Mouse (Mus musculus) 3134 (cell line): ENCODE data around the gene Hcar1.

ENCODE experiments used
- DNase-seq: peaks from one replicate; pipeline ENCODE4 v3.0.0-alpha.2; 2011; ENCODE audit warnings: low spot score; ENCODE audit not compliant: insufficient read length; ENCODE audit errors: extremely low read depth

The Hcar1 gene

GRCm38 (mm10) chr5:123879928-123880327, at the start of gene Hcar1:
TSS of gene Hcar1 (minus strand) at chr5:123880020.
- DNase-seq, result no peak

DNA sequence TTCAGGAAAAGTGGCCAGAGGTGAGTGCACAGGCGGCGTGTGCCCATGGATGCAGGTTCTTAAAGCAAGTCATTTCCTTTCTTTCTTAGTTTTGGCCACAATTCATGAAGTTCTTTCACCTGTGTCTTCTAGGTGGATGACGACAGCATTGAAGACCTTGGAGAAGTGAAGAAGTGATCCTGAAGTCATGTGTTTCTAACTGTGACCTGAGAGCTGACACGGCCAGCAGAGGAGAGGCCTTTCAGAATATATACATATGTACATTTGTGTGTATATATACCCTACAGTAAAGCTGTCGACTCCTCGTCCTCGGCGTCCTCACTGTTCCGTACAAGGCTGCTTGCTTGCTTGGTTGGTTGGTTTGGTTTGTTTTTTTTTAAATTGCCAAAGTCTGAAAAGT, 47.3 kb upstream of the Hcar1 start, which contains the start of gene Gm43518:
Gene Gm43518, plus strand, starts transcription at position 301 of the 400 bp plus-strand sequence.
- DNase-seq, result no peak

DNA sequence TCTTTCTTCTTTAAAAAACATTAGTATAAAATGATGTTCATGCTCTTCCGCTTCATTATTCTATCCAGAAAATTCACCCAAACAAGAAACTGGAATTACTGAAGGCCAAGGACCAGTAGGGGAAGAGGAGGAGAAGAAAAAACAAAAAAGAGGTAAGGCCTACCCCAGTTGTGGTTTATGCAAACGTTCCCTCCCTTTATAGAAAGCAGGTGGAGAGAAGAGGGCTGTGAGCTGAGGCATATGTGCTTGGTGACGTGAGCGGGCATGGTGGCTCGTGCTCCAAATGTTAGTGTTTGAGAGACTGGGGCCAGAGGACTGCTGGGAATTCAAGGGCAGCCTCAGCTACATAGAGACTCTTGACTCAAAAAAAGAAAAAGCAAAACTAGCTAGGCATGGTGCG, 42.3 kb upstream of the Hcar1 start:
- no peak for DNase-seq

- DNase-seq, result no peak
Observed at GRCm38 (mm10) chr5:123914852-123915251, 35.0 kb upstream of the Hcar1 start.

GRCm38 (mm10) chr5:123907631-123907977, 27.8 kb upstream of the Hcar1 start:
- no peak for DNase-seq

- DNase-seq, result peak; percentile 98
Observed at GRCm38 (mm10) chr5:123906976-123907630, 27.3 kb upstream of the Hcar1 start, which contains the start of gene Denr. TSS of gene Denr (plus strand) at chr5:123907175.

DNA sequence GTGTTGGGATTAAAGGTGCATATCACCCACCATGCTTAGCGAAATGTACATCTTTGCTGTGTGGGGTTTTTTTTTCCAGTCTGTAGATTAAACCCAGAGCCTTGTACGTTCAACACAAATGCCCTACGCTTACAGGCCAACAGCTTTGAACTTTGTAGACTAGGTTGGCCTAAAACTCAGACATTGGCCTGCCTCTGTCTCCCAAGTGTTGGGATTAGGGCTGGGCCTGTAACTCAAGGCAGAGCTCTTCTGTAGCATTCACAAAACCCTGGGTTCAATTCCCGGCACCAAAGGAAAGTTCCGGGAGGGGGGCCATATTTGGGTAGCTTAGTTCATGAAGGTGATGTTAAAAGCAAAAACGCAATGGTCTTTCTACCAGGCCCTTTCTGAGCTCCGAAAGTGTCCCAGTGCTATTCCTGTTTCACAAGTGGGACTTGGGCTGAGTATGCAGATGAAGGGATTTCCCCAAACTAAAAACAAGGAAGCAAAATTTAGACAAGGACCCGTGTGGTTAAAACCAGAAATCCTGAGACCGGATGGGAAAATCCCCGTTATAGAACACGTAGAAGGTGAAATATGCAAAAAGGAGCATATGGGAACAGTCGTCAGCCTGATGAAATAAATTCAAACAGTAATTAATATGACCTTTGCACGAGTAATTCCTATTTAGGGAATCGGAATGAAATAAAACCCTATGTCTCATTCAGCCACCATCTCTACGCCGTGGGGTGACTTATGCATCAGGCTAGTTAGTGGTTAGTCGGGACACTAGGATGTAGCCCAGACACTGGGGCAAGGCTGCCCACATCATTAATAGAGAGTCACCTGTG, 26.5 kb upstream of the Hcar1 start:
- no peak for DNase-seq

DNA sequence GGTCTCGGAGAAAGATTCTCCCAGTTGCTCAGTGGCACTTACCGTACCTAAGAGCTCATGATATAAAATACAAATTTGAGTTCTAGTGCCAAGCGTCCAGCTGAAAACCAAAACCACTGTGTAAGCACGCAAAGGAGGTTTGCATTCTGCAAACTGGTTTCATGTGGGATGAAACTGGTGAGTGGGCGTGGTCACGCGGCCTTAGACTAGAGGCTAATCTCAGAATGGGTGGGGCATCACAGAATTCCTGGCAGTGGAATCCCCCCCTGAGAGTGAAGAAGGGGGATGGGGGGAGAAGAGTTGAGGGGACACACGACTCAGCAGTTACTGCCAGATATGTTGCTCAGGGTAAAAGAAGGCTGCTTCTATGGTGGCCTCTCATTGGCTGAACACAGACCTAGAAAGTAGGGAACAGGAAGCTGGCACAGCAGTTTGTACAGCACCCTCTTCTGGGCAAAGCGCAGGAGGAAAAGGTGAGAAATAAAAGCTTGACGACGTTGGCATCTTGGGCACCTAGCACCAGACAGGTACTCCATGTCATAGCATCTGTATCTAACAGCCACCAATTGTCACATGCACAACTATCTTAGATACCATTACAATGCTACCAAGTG, 24.3 kb upstream of the Hcar1 start:
- DNase-seq, result no peak

DNA sequence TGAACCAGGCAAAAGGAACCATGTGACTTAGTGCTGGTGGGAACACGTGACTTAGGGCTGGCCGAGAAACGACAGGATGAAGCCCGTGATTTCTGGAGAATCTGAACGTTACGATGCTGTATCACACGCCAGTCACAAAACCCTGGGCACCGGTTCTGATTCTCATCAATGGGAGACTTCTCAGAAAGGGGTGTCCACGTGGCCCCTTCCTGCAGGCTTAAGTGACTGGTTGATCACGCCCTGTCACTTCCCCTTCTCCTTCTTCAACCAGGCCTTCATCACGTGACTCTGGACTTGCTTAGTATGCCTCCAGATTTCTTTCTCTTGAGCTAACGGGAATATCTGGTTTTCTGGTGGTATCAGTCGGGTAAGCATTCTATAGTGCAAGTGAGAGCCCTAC, 17.5 kb upstream of the Hcar1 start:
- no peak for DNase-seq

DNA sequence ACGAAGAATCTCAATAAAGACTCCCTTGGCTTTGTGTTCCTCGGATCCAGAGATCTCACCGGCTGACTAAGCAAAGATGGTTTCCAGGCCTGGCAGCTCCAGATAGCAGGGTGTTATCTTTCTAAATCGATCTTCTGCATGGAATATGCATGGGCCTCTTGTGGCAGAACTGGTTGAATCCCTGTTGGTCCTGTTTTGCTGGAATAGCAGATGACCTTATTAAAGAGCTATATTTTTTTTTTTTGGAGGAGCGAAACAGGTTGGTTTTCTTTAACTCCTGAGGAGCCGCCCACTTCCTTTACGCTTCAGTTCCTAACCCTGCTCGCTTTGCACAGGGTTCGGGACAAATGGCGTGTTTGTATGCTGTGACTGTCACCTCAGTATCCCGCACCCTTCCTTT, 16.6 kb upstream of the Hcar1 start:
- DNase-seq, result no peak

GRCm38 (mm10) chr5:123893520-123893919, 13.7 kb upstream of the Hcar1 start:
- no peak for DNase-seq

DNA sequence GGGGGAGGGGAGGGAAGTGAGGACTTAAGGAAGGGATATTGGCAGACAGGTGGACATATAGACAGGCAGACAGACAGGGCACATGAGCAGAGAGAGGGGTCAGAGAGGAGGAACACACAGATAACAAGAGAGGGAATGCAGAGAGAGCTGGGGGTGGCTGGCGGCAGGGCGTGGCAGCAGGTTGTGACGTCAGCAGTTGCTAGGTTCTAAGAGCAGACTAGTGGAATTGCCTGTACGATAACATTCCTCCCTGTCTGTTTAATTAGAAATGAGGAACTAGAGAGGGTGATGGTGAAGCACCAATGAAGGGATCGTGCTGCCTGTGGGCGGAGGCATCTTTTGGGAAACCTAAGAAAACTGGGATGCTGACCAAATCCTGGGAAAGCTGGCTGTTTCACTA, 11.8 kb upstream of the Hcar1 start:
- no peak for DNase-seq

GRCm38 (mm10) chr5:123890987-123891386, 11.2 kb upstream of the Hcar1 start:
- DNase-seq, result no peak

DNA sequence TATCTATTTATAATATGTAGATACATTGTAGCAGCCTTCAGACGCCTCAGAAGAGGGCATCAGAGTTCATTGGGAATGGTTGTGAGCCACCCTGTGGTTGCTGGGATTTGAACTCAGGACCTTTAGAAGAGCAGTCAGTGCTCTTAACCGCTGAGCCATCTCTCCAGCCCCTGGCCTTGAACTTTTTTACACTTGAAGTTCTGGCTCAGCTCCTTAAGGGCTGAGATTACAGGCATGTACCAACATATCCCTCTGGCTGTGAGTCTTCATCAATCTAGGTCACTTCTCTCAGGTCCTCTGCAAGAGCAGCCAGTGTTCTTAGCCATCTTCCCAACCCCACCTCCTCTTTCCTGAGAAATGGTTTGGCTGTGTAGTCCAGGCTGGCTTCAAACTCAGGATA, 10.5 kb upstream of the Hcar1 start:
- no peak for DNase-seq

DNA sequence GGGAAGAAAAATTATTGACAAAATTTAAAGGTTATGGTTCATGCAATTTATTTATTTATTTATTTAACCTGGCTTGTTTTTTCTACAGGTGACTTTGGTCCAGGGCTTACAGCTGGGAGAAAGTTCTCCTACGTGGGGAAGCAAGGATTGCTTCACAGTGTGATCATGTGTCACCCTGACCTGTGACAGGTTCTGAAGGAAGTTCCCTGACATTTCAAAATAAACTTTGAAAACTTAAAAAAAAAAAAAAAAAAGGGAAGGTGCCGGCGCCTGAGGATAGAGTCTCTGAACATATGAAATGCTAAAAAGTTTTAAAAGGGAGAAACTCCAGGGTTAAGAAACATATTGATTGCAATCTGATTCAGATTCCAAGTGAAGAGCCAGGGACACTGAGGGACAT, 6.5 kb upstream of the Hcar1 start:
- no peak for DNase-seq

DNA sequence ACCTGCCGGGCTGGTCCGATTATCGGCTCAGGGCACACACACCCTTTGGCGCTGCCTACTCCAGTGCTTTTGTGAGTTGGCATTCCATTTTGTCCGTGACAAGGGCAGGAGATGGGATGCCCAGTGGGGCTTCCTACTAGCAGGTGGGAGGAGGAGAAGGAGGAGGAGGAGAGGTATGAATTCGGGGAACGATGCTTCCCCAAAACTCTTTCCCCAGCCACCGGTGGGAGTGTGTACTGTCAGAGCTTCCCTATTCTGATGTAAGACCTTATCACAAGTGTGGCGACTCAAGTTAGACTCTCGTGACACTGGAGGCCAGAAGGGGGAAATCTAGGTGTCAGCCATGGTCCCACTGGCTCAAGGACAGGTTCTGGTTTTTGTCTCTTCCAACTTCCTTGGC, 4.5 kb upstream of the Hcar1 start:
- DNase-seq, result no peak

GRCm38 (mm10) chr5:123883891-123884290, 4.1 kb upstream of the Hcar1 start:
- DNase-seq, result no peak

GRCm38 (mm10) chr5:123880778-123881177, 958 bp upstream of the Hcar1 start:
- no peak for DNase-seq

DNA sequence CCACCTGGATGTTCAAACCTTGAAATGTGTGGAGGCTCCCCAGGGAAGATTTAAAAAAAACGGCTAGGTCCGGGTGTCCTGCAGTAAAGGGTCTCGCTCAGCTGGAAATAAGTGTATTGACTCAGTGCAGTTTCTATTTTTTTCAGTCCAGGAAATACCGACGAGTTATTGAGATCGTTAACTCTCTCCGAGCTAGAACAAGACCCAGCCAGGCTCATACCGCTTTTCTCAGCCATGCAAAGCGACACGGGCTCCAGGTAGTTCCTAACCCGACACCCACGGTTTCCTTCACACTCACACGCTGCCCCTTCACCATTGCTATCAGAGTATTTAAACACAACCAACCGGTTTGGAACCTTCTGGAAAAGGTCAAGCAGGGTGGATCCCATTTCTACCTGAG, 1.8 kb downstream of the Hcar1 start:
- DNase-seq, result no peak

DNA sequence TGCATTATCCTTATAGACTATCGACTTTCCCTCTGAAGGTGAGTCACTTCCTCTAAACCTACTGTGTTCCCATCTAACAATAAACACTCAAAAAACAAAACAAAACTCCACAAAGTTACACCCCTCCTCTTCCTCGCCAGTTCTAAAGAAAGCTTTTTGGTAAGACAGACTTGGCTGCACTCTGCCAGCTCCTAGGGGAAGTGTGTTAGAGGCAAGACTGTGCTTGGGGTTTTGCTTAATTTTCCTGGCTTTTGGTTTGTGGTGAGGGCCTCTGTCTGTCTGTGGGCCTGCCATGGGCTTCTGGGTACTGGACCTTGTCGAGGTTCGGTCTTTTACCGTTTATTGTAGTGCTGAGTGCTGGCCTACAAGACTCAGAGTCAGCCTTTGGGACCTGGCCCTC, 5.6 kb downstream of the Hcar1 start:
- DNase-seq, result no peak

GRCm38 (mm10) chr5:123869615-123870014, 10.2 kb downstream of the Hcar1 start:
- no peak for DNase-seq

- DNase-seq, result no peak
Observed at GRCm38 (mm10) chr5:123866457-123866856, 13.4 kb downstream of the Hcar1 start.
